Mouse (Mus musculus) lung, embryonic 14.5 days (tissue): ENCODE measurements at regions not wholly inside any gene's neighbourhood (a gene's known extent, or its start where the extent isn't known, plus 50 kb on each side); places are given as distances from the start of the nearest gene placed in this dataset.
A peak's percentile ranks its signal among the peaks of the same experiment; 100 is the strongest.

Source experiments
- ATAC-seq: fragments of 200-750 bp; cut with Nextera tagmentation; 2 replicates; pipeline ENCODE4 v1.8.0; 2017; ENCODE audit warnings: mild to moderate bottlenecking, moderate TSS enrichment, moderate library complexity; ENCODE audit not compliant: insufficient read depth
- DNase-seq: peaks from one replicate; pipeline ENCODE4 v3.0.0-alpha.2; 2015
- H3K27ac ChIP-seq: fragments of 300-500 bp; sonication (generic); 2 replicates; pipeline ENCODE4 v1.5.1; 2014; ENCODE audit warnings: low read depth, mild to moderate bottlenecking, moderate library complexity
- H3K27me3 ChIP-seq: fragments of 300-500 bp; sonication (generic); 2 replicates; pipeline ENCODE4 v1.6.1; 2014; ENCODE audit warnings: low read length, control low read depth; ENCODE audit not compliant: insufficient read depth
- H3K36me3 ChIP-seq: fragments of 300-500 bp; sonication (generic); 2 replicates; pipeline ENCODE4 v1.6.1; 2014; ENCODE audit warnings: control low read depth; ENCODE audit not compliant: insufficient read depth
- H3K4me1 ChIP-seq: fragments of 300-500 bp; sonication (generic); 2 replicates; pipeline ENCODE4 v1.6.1; 2014; ENCODE audit warnings: antibody characterized with exemption, control low read depth; ENCODE audit not compliant: insufficient read depth
- H3K4me2 ChIP-seq: fragments of 300-500 bp; sonication (generic); 2 replicates; pipeline ENCODE4 v1.6.1; 2014; ENCODE audit warnings: mild to moderate bottlenecking
- H3K4me3 ChIP-seq: fragments of 300-500 bp; sonication (generic); 2 replicates; pipeline ENCODE4 v1.5.1; 2014; ENCODE audit warnings: low read depth, low read length
- H3K9ac ChIP-seq: fragments of 300-500 bp; sonication (generic); 2 replicates; pipeline ENCODE4 v1.6.1; 2014
- H3K9me3 ChIP-seq: fragments of 300-500 bp; sonication (generic); 2 replicates; pipeline ENCODE4 v1.6.1; 2016; ENCODE audit warnings: low read depth, low read length, control low read depth
- CTCF ChIP-seq: IDR thresholded peaks from 2 replicates; pipeline ENCODE4 v1.5.1; 2016; ENCODE audit warnings: antibody characterized with exemption, low read depth
- WGBS: fragments of 180-500 bp; shearing (Covaris S2); extraction: QIAGEN DNeasy Blood & Tissue Kit; methylation state at CpG from one replicate; pipeline ENCODE4 v1.1.7; 2014; 5-methylcytosine and 5-hydroxymethylcytosine counted together

DNA sequence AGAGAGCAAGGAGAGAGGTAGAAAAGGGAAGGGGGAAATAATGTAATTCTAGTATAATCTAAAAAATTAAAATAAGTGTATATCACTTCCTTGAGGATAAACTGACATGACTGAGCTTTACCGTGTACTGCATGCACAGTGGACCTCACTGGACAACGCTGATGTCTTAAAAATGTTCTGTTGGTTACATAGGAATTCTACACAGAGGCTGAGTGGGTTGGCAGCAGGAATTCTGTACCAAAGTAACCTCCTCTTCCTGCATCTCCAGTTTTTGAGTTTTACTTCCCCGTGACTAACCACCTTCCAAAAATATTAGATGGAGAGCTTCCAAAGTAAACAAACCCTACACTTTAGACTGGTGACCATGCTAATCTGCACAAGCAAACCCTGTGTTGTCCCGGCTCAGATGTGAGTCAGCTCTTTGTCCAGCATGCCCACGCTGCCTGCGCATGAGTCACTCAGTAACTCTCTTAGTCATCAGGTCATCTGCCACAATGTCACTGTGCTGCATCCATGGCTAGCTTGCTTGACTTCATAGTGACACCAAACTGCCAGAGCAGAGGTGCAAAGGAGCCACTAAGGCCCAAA is 317.7 kb upstream of the Tenm4 start:
- DNase-seq = peak; percentile 33
- Histone ChIP-seq H3K9me3 (no peaks in the 10 kb centered on the region), H3K27me3 (no peaks in the 10 kb centered on the region), H3K9ac (no peak overlapping the region), H3K4me2 (no peak overlapping the region), H3K4me1 (no peaks in the 10 kb centered on the region), H3K36me3 (no peaks in the 10 kb centered on the region), H3K27ac (no peak overlapping the region), H3K4me3 (no peak overlapping the region)
- ATAC-seq = peak; percentile 76; the same call in 1 of the 2 replicates
- no peak for TF ChIP-seq CTCF
- WGBS = 56% methylated on average over 6 of the region's 6 CpGs

DNA sequence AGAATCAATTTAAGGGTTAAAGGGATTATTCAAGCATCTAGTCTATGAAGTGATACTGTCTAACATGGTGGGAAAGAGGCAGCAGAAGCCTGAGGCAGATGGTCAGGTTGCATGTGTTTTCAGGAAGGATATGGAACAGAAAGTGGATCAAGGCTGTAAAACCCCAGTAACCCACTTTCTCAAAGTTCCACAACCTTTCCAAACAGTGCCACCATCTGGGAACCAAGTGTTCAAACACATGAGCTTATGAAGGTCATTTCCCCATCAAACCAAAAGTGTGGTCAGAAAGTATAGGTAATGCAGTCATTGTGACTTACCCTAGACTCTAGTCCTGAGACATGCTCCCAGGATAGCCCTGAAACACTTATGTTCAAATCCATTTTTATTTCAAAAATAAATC is 312.8 kb upstream of the Tenm4 start:
- ATAC-seq (no peak), DNase-seq (peak; percentile 15)
- Histone ChIP-seq H3K9me3 (no peaks in the 10 kb centered on the region), H3K4me1 (no peaks in the 10 kb centered on the region), H3K4me3 (no peak overlapping the region), H3K27ac (no peak overlapping the region), H3K36me3 (no peaks in the 10 kb centered on the region), H3K27me3 (no peaks in the 10 kb centered on the region), H3K9ac (no peak overlapping the region), H3K4me2 (no peak overlapping the region)
- TF ChIP-seq CTCF = peak; percentile 27

DNA sequence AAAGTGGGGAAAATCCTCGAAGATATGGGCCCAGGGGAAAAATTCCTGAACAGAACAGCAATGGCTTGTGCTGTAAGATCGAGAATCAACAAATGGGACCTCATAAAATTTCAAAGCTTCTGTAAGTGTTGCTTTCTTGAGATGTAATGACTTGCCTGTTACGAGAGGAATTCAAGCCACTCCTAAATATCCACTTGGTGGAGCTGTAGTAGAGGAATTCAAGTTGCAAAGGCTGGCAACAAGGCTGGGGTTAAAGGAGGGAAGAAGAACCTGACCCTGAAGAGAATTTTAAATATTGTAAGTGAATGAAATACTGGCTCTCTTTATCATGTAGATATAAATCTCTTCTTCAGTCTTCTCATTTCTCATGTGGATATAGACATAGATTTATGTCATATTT is 306.8 kb upstream of the Tenm4 start:
- H3K9ac ChIP-seq = no peak overlapping the region
- H3K4me2 ChIP-seq = no peak overlapping the region
- H3K27ac ChIP-seq = no peak overlapping the region
- WGBS = 39% methylated on average over 3 of the region's 3 CpGs
- DNase-seq = peak; percentile 15
- H3K36me3 ChIP-seq = no peaks in the 10 kb centered on the region
- no peak overlapping the region for H3K4me3 ChIP-seq
- no peak for TF ChIP-seq CTCF
- no peaks in the 10 kb centered on the region for H3K9me3 ChIP-seq
- H3K27me3 ChIP-seq = no peaks in the 10 kb centered on the region
- H3K4me1 ChIP-seq = no peaks in the 10 kb centered on the region
- no peak for ATAC-seq

DNA sequence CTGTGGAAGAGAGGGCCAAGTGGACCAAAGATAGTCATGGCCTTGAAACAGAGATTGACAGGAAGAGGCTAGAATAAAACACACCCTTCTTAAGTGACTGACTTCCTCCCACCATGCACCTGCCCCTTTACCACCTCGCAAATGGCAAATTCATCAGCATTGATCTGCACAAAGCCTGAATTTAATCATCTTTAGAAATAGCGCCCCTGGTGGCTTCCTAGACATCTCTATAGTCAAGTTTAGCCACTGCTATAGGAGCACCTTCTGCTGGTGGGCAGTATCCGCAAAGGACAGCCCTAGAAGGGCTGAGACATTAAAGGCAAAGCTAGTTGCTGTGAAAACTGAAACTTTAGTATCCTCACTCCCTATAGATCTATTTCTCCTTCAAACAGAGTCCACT is 305.8 kb upstream of the Tenm4 start:
- no peaks in the 10 kb centered on the region for H3K36me3 ChIP-seq
- ATAC-seq = no peak
- H3K4me1 ChIP-seq = no peaks in the 10 kb centered on the region
- 0 out of 2 replicates have a peak, but pooled peaks have one; percentile 18 for TF ChIP-seq CTCF
- no peak overlapping the region for H3K27ac ChIP-seq
- H3K4me3 ChIP-seq = no peak overlapping the region
- no peaks in the 10 kb centered on the region for H3K9me3 ChIP-seq
- DNase-seq = peak; percentile 19
- no peaks in the 10 kb centered on the region for H3K27me3 ChIP-seq
- H3K4me2 ChIP-seq = no peak overlapping the region
- WGBS = 55% methylated on average over 3 of the region's 3 CpGs
- H3K9ac ChIP-seq = no peak overlapping the region

DNA sequence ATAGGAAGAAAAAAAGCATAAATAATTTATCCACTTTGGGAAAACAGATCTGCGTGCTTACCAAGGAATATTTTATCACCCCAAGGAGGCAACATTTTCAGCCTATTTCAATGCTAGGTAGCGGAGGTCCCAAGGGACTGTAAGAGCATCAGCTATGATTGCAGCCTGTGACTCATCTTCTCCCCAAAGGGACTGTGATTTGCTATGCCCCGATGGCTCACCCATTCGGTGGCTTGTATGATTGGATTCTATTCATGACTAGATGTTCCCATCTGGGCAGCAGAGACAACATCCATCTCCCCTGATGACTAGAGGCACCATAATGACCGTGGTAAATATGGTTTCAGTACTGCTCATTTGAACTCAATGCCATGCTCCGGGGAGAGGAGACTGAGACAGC is 302.3 kb upstream of the Tenm4 start:
- Histone ChIP-seq H3K4me2 (no peak overlapping the region), H3K9ac (no peak overlapping the region), H3K9me3 (no peaks in the 10 kb centered on the region), H3K27me3 (no peaks in the 10 kb centered on the region), H3K4me1 (no peaks in the 10 kb centered on the region), H3K4me3 (no peak overlapping the region), H3K27ac (no peak overlapping the region), H3K36me3 (no peaks in the 10 kb centered on the region)
- ATAC-seq (no peak), DNase-seq (no peak)
- no peak for TF ChIP-seq CTCF
- 83% methylated on average over 6 of the region's 6 CpGs for WGBS

DNA sequence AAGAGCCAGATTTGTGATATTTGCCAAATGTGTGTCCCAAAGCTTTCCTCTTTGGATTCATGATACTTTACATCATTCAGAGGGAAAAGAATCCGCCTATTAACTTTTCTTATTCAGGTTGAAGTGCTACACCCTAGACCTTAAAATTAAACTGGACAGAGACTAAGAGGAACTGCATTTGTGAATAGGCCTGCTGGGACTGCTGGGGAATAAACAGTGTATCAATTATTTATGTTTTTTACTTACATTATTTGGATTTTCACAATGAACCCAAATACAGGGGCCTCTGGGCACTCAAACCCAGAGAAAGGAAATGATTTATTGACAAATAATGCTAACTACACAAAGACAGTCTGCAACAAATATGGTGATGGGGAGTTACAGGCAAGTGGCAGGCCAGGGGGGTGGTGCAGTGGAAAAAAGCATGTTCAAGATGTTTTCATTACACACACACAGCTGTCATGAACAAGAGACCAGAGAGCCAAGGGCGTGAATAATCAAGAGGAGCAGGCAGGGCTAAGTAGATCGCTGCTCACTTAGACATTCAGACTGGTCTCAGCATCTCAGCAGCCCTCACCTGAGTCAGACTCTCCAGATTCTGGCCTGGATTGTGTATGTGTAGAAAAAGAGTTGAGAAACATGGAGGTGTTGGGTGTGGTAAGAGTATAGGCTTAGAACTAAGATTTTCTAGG is 290.3 kb upstream of the Tenm4 start:
- WGBS = 54% methylated on average over 3 of the region's 3 CpGs
- H3K36me3 ChIP-seq = no peaks in the 10 kb centered on the region
- H3K4me3 ChIP-seq = no peak overlapping the region
- no peaks in the 10 kb centered on the region for H3K27me3 ChIP-seq
- H3K4me1 ChIP-seq = no peaks in the 10 kb centered on the region; the same call in 1 of the 2 replicates
- no peak overlapping the region for H3K9ac ChIP-seq
- no peak for DNase-seq
- no peaks in the 10 kb centered on the region for H3K9me3 ChIP-seq
- ATAC-seq = no peak
- TF ChIP-seq CTCF = no peak
- no peak overlapping the region for H3K4me2 ChIP-seq
- H3K27ac ChIP-seq = no peak overlapping the region

DNA sequence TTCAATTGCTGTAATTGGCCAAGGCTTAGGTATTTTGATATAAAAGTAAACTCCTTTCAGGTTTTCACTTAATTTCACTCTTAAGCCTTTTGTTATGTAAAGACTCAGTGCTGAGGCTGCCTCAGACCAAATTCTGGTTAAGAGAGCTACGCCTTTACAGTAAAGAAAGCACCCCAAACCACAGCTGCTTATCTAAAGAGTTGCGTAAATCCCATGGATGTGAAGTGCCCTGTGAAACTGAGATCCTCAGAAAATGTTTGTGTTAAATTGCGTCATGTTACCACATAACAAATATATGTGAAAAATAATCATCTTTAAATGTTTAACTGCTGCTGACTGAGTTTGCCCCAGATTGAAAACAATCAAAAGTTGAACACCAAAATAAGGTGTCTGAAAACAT is 269.5 kb upstream of the Tenm4 start:
- 43% methylated on average over 3 of the region's 3 CpGs for WGBS
- peak; percentile 29 for DNase-seq

More for the DNA sequence above, 269.5 kb upstream of the Tenm4 start:
- Histone ChIP-seq H3K27ac (no peak overlapping the region), H3K4me2 (no peak overlapping the region), H3K4me3 (no peak overlapping the region), H3K9ac (no peak overlapping the region), H3K27me3 (no peaks in the 10 kb centered on the region), H3K9me3 (no peaks in the 10 kb centered on the region), H3K4me1 (no peaks in the 10 kb centered on the region), H3K36me3 (no peaks in the 10 kb centered on the region)
- ATAC-seq = no peak
- TF ChIP-seq CTCF = no peak
